Mouse (Mus musculus) cerebellum, adult (tissue): ENCODE measurements at regions not wholly inside any gene's neighbourhood (a gene's known extent, or its start where the extent isn't known, plus 50 kb on each side); places are given as distances from the start of the nearest gene placed in this dataset.

Experiments
- ATAC-seq: cut with Nextera tagmentation; 2 replicates; pipeline ENCODE4 v1.9.2; 2017; ENCODE audit warnings: mild to moderate bottlenecking, moderate library complexity, mixed read lengths; ENCODE audit not compliant: insufficient number of reproducible peaks, low FRiP score, low TSS enrichment

DNA sequence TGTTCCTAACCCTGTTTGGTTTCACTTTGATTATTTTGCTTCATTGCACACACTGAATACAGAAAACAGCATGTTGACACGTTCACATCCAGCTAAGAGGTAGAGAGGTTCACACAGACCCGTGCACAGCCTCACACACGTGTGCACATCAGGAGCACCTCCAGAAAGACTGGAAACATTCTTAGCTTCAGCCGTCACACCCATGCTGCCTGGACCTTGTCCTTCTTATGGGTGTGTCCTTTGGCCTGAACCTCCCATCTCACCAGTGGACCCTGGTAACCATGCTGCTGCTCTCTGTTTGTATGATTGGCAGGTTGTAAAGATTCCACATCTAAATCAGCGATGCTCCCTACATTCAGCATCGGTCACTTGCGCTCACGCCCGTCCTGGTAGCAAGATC lies 109.8 kb downstream of the Gas1 start:
- ATAC-seq = no peak

GRCm38 (mm10) chr13:60061589-60061988 lies 115.6 kb downstream of the Gas1 start:
- no peak for ATAC-seq

DNA sequence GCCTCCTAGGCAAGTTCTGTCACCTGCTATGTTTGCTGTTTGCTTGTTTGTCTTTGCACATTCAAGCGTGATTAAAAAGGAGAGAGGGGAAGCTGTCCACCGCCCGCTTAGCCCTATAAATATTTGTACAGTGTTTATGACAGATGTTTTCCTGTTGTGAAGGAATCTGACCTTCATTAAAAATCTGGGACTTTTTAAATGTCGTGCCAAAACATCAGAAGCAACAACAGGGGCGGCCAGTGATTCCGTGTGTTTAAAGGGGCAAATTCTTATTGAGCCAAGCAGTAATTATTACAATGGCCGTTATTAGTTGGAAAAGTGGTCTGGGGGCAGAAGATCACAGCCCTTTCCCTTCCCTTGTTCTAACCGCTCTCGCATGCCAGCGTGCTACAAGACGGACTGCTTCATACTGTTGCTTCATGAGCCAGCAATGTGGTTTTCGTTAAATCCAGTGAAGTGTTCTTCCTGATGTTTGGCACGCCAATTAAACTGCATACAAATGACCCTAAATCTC lies 119.3 kb downstream of the Gas1 start:
- ATAC-seq = no peak

- no peak for ATAC-seq
These were observed 122.6 kb downstream of the Gas1 start for GRCm38 (mm10) chr13:60054531-60054930.

- no peak for ATAC-seq
These were observed 123.1 kb downstream of the Gas1 start for GRCm38 (mm10) chr13:60054081-60054480.

- ATAC-seq = no peak
These were observed 125.3 kb downstream of the Gas1 start for GRCm38 (mm10) chr13:60051866-60052265.

- no peak for ATAC-seq
These were observed 126.2 kb downstream of the Gas1 start for GRCm38 (mm10) chr13:60050799-60051580.

- ATAC-seq = no peak
These were observed 127.5 kb downstream of the Gas1 start for GRCm38 (mm10) chr13:60049703-60050102.

DNA sequence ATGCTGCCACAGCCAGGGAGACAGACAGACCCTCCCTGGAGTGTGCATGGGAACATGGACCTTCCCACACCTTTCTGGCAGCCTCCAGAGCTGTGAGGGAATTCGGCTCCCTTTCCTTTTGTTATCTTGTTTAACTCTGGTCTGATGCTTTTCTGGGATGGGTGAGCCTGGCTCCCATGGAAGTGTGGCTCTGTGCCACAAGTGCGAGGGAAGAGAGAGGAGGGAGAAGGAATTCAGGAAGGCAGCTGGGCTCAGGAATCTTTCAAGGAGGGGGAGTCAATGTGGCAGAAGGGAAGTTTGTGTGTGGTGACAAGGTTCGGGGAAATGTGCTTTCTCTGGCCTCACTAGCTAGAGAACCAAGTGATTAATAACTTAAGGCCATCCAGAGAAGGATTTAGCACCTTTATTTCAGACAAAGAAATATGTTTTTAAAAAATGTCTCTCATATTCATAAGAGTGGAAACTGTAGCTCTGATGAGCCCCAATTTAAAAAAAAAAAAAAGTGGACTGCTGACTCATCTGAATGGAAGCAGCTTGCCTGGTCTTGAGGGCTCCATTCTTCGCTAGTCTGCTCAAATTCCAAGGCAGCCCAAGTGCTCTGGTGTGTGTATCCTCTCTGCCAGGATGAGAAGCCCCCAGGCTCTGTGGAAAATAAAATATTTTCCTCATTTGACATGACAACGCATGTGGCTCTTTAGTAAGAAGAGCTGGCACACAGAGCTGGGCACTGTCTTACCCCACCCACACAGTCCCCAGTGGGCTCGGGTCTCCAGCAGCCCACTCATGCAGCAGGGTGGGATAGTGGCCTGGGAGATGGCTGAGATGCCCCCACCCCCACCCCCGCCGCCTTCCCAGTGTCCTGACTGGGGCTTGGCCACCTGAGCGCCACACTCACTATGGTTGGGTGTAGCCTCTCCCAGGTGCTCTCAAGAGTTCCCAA lies 129.1 kb downstream of the Gas1 start:
- no peak for ATAC-seq

DNA sequence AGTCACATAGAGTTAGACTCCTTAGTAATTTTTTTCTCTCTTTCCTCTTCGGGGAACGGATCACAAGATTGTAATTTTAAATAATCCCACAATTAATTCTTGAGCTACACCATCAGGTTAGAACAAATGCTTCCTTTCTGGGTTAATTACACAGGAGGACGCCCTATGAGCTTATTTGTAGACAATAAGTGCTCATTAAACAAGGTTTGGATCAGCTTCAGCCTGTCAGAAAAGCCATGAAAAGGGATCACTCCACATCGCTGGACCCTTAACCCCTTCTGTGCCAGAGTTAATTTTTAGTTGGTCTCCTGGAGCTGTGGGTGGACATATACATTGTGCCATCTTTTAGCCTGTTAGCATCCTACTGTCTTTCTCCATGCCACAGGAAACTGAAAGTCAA lies 131.4 kb downstream of the Gas1 start:
- no peak for ATAC-seq

- ATAC-seq = no peak
These were observed 132.3 kb downstream of the Gas1 start for GRCm38 (mm10) chr13:60044876-60045275.

GRCm38 (mm10) chr13:60042443-60042842 lies 134.7 kb downstream of the Gas1 start:
- ATAC-seq = no peak

GRCm38 (mm10) chr13:60035536-60036130 lies 141.5 kb downstream of the Gas1 start:
- 0 out of 2 replicates have a peak, but pooled peaks have one; percentile 14 for ATAC-seq

- ATAC-seq = no peak
These were observed 144.0 kb downstream of the Gas1 start for GRCm38 (mm10) chr13:60033116-60033515.

DNA sequence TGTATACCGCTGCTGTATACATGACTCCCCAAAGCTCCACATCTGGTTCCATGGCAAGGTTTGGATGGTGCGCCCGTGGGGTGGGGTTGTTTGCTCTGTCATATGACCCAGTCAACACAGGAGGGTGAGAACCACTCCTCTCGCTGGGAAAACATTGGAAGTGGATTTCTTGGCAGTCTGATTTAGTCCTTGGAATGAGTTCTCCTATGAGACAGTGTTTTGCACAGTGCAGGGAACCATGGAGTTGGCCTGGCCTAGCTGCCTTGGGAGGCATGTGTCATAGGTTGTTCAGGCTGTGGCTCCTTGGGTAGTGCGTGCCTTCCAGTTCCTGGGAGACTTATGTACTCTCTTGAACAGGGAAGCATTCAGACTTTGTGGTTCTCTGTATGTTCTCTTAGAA lies 144.6 kb downstream of the Gas1 start:
- no peak for ATAC-seq

- ATAC-seq = no peak
These were observed 147.6 kb downstream of the Gas1 start for GRCm38 (mm10) chr13:60029591-60029990.

DNA sequence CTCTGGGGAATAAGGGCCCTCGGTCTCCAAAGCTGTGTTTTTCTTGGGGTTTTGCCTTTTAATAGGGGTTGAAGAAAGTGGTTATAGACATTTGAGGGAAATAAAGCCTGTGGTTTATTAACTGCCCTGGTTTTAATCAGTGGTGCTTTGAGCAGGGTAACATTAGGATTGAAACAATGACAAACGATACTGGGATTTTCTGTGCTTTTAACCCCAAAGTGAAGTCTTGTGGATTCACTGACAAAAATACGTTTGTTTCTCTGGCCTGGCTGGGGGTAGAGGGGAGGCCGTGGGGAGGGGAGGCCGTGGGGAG lies 157.0 kb downstream of the Gas1 start:
- ATAC-seq = no peak

DNA sequence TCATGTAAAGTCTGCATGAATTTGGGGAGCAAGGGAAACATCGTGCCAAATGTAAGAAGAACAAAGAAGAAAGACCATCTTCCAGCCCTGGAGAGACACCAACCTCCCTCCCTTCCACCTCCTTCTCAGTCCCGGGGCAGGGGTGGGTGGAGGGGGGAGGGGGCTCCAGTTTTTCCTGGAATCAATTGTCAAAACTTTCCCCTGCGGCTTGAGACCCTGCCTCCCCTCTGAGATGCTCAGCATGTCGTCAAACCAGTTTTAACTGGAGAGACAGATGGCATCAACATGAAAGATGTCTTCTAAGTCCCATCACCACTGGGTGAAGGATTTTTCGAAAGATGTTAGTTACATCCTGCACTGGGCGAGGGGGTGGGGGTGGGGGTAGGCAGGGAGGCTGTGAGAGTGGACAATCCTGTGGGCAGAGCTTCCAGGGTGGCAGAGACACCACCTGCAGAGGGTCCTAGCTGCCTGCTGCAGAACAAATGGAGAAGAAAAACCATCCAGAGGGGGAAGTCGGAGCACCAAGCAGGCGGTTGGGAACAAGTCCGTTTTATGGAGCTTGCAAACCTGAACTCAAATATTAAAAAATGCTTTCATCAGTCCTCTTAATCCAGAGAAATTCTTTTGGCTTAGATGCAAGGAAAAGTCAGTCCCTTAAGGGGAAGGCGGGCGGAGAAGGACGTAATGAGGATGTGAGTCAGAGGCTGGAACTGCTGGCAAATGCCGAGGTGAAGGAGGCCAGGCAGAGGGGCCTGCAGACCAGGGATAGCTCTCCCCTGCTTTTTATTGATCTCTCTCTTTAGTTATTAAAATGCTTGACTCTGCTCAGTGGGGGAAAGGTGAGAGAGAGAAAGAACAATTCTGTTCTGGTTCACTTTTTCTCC lies 157.6 kb downstream of the Gas1 start:
- ATAC-seq = no peak

DNA sequence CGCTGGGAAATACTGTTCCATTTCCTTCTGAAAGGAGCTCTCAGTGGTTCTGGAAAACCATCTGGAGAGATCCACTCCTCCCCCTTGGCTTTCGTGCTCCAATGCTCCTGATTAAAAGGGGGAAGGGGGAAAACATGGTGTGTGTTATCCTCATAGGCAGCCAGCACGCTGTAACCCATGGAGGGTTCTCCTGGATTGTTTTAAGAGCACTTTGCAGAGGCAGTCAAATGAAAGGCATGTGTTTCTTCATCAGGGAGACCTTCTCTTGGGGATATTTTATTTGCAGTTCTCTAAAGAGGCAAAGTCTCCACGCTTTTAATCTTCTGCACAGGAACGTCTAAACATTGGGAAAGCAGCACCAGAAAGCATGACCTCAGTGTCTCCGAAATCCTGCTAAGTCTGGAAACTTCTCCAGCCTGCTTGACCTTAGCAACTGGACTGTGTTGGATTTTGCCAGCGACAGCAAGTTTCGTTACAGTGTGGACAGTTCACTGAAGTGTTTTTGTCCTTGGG lies 161.3 kb downstream of the Gas1 start:
- no peak for ATAC-seq
